Mouse (Mus musculus) ES-Bruce4 (cell line): ENCODE measurements around the gene Ttll11. TPM values are rescaled to one million over a fixed set of nuclear protein-coding genes. Genes with fewer than 3 reads are reported as not detected.

Source experiments
- H3K27ac ChIP-seq: 2 replicates; pipeline ENCODE4 v1.5.1; 2012; ENCODE audit warnings: low read length, inconsistent platforms; ENCODE audit not compliant: insufficient read depth
- H3K27me3 ChIP-seq: 2 replicates; pipeline ENCODE4 v1.6.1; 2012; ENCODE audit warnings: mild to moderate bottlenecking, low read length, inconsistent platforms; ENCODE audit not compliant: control insufficient read depth, poor library complexity, insufficient read depth, severe bottlenecking
- H3K36me3 ChIP-seq: 2 replicates; pipeline ENCODE4 v1.6.1; 2012; ENCODE audit warnings: inconsistent platforms, mild to moderate bottlenecking, low read length, moderate library complexity; ENCODE audit not compliant: control insufficient read depth, poor library complexity, insufficient read depth, severe bottlenecking
- H3K4me1 ChIP-seq: one replicate; pipeline ENCODE4 v1.8.1; 2011; ENCODE audit warnings: low read length; ENCODE audit not compliant: control insufficient read depth, insufficient read depth
- H3K4me3 ChIP-seq: 2 replicates; pipeline ENCODE4 v1.5.1; 2011; ENCODE audit warnings: low read depth, mild to moderate bottlenecking, low read length
- H3K9ac ChIP-seq: 2 replicates; pipeline ENCODE4 v1.6.1; 2012; ENCODE audit warnings: low read depth, mild to moderate bottlenecking, inconsistent platforms; ENCODE audit not compliant: poor library complexity, severe bottlenecking
- H3K9me3 ChIP-seq: replicated peaks from 2 replicates; pipeline ENCODE4 v1.6.1; 2012; ENCODE audit warnings: mild to moderate bottlenecking, low read length, inconsistent platforms; ENCODE audit not compliant: control insufficient read depth, poor library complexity, insufficient read depth, severe bottlenecking
- CTCF ChIP-seq: IDR thresholded peaks from one replicate; pipeline ENCODE4 v1.8.1; 2011; ENCODE audit warnings: low read depth, low read length
- EP300 ChIP-seq: IDR thresholded peaks from 2 replicates; pipeline ENCODE4 v1.6.1; 2011; ENCODE audit warnings: low read depth, low read length; ENCODE audit not compliant: insufficient read depth
- POLR2A ChIP-seq: IDR thresholded peaks from one replicate; pipeline ENCODE4 v1.8.1; 2011; ENCODE audit warnings: low read length; ENCODE audit not compliant: insufficient read depth
- polyA plus RNA-seq: library from polyadenylated mRNA; stranded (reverse); fragments of >200 nt; gene quantifications from 2 replicates; pipeline ENCODE4 v1.2.4, GENCODE M21; 2011; ENCODE audit warnings: low read depth; ENCODE audit not compliant: missing spikeins, insufficient read depth, insufficient read length

Ttll11 gene
- polyA plus RNA-seq, 1 experiment: not detected

DNA sequence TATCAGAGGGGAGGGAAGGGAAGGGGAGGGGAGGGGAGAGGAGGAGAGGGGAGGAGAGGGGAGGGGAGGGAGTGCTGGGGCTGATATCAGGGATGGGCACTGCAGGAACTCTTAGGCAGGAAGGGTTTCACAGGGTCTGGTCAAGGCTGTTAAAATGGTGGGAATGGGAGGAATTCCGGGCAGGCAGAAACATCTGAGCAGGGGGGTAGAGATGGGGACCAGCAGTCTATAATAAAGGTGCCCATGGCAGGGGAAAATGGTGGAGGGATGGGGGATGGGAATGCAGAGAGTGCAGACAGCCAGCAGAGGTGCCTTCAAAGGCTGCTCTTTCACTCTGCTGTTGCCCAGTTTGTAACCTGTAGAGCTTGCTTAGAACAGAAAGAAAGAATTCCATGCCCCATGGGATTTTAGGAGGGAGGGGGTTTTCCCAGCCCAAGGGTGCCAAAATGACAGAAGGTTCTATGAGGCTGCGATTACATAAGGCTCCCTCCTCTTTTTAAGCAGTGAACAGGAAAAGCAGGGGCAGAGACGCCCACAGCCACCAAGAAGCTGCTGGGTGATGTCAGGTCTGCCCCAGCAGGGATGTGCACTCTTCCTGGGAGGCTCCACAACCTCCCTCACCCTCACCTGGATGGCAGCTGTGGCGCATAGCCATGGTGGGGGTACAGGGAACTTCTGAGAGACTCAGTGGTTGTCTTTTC is 211.0 kb downstream of the Ttll11 start:
- no peaks in the 10 kb centered on the region for H3K36me3 ChIP-seq
- peaks cover 2% of the 10 kb centered on the region for H3K4me1 ChIP-seq
- no peak overlapping the region for H3K27ac ChIP-seq
- H3K9ac ChIP-seq: no peak overlapping the region
- TF ChIP-seq CTCF (no peak), EP300 (no peak), POLR2A (no peak)
- H3K4me3 ChIP-seq: no peak overlapping the region
- H3K9me3 ChIP-seq: no peaks in the 10 kb centered on the region
- H3K27me3 ChIP-seq: no peaks in the 10 kb centered on the region

DNA sequence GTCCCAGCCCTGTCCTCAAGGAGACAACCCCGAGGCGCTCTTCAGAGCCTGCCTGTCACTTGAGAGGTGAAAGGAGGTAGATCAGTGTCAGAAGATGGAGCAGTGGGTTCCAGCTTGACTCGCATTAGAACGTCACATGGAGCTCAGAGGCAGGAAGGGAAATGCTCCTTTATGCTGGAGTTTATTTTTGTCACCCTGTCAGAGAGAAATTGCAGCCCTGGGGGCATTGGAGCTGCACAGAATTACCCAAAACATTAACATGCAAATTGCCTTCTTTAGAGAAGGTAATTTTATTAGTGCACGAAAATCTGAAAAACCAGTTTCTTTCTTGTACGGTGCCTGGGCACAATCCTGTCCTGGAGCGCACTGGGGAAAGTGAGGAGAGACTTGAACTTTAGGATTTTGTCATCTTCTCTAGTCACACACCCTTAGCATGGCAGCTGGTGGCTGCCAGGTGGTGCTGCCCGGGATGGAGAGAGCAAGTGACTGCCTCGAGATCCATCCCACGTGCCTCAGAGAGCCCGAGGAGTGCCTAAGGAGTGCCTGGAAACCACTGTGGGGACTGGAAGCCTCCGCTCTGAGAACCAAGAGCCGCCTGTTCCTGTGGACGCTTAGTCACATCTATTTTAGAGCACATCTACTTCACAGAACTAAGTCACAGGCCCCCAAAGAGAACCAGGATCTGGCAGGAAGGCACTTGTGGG is 211.7 kb downstream of the Ttll11 start:
- H3K4me1 ChIP-seq: peaks cover 2% of the 10 kb centered on the region
- H3K9ac ChIP-seq: no peak overlapping the region
- no peaks in the 10 kb centered on the region for H3K27me3 ChIP-seq
- no peaks in the 10 kb centered on the region for H3K36me3 ChIP-seq
- H3K4me3 ChIP-seq: no peak overlapping the region
- no peaks in the 10 kb centered on the region for H3K9me3 ChIP-seq
- H3K27ac ChIP-seq: no peak overlapping the region
- TF ChIP-seq POLR2A: no peak
- TF ChIP-seq EP300: no peak
- no peak for TF ChIP-seq CTCF

DNA sequence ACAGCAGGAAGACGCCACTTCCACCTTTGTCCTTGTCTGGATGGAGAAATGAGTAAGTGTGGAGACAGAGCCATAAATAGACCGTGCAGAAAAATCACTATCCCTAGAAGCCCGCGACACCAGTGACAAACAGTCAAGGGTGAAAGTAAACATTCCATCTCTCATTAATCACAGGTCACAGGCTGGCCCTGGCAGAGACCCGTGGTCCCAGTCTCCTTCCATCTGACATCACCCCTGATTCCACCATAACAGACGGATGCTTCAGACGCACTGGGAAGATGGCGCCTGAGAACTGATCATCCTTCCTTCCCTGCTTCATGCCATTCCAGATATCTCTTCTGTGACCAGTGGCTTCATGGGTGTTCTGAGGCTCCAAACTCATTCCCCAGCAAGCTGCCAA is 215.4 kb downstream of the Ttll11 start:
- TF ChIP-seq POLR2A (no peak), EP300 (no peak), CTCF (no peak)
- Histone ChIP-seq H3K27ac (no peak overlapping the region), H3K9ac (no peak overlapping the region), H3K4me3 (no peak overlapping the region), H3K36me3 (no peaks in the 10 kb centered on the region), H3K27me3 (no peaks in the 10 kb centered on the region), H3K4me1 (peaks cover 2% of the 10 kb centered on the region), H3K9me3 (no peaks in the 10 kb centered on the region)

DNA sequence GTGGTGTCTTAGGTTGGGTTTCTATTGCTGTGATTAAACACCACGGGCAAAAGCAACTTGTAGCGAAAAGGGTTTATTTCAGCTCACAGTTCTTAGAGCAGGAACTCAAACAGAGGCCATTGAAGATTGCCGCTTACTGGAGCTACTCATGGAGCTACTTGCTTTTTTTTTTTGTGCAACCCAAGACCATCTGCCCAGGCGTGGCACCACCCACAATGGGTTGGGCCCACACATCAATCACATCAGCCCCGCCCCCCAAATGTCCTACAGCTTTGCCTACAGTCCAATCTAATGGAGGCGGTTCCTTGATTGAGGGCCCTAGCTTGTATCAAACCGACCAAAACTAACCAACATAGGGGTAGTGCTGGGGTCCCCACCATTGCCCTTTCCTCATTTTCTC is 215.9 kb downstream of the Ttll11 start:
- Histone ChIP-seq H3K9ac (no peak overlapping the region), H3K27me3 (no peaks in the 10 kb centered on the region), H3K4me1 (peaks cover 2% of the 10 kb centered on the region), H3K9me3 (no peaks in the 10 kb centered on the region), H3K4me3 (no peak overlapping the region), H3K36me3 (no peaks in the 10 kb centered on the region), H3K27ac (no peak overlapping the region)
- TF ChIP-seq CTCF: no peak
- no peak for TF ChIP-seq POLR2A
- no peak for TF ChIP-seq EP300

DNA sequence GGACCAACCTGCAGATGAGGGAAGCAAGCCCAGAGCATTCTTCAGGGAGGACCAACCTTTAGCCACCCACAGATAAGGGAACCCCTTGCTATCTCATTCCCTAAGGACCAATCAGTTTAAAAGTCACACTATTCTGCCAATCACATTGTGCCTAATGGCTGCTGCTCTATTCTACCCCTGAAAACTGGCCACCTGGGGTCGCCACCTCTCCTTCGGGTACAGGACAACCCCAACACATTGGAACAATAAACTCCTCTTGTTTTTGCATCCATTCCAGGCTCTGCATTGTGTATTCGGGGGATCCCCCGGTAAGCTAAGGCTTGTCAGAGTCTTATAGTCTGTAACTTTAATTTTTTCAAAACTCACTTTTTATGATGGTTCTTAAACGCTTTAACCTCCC is 218.3 kb downstream of the Ttll11 start:
- no peaks in the 10 kb centered on the region for H3K27me3 ChIP-seq
- no peaks in the 10 kb centered on the region for H3K36me3 ChIP-seq
- peaks cover 2% of the 10 kb centered on the region for H3K4me1 ChIP-seq
- H3K9me3 ChIP-seq: no peaks in the 10 kb centered on the region
- H3K4me3 ChIP-seq: no peak overlapping the region
- TF ChIP-seq CTCF (peak; percentile 10), EP300 (no peak)
- H3K27ac ChIP-seq: no peak overlapping the region
- no peak overlapping the region for H3K9ac ChIP-seq

DNA sequence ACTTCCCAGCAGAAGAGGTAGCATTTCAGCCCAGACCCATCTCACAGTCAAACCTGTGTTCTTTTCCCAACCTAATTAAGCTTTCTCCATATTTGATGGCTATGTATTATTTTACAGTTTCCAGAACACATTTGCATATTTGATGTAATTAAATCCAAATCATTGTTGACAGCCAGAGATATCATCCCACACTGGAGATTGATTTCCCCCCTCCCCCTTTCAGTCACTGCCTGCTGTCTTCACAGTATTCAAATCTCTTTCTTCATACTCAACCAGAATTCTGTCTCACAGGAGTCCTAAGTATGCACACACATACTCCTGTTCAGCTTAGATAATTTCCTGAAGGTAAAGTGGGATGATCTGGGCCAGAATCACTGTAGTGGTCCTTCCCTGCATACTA is 218.8 kb downstream of the Ttll11 start:
- Histone ChIP-seq H3K27me3 (no peaks in the 10 kb centered on the region), H3K4me1 (no peaks in the 10 kb centered on the region), H3K4me3 (no peak overlapping the region), H3K36me3 (no peaks in the 10 kb centered on the region), H3K9me3 (no peaks in the 10 kb centered on the region), H3K27ac (no peak overlapping the region), H3K9ac (no peak overlapping the region)
- TF ChIP-seq EP300 (no peak), POLR2A (no peak), CTCF (no peak)
